Mouse (Mus musculus): ENCODE results near the gene Serinc1.

DNA sequence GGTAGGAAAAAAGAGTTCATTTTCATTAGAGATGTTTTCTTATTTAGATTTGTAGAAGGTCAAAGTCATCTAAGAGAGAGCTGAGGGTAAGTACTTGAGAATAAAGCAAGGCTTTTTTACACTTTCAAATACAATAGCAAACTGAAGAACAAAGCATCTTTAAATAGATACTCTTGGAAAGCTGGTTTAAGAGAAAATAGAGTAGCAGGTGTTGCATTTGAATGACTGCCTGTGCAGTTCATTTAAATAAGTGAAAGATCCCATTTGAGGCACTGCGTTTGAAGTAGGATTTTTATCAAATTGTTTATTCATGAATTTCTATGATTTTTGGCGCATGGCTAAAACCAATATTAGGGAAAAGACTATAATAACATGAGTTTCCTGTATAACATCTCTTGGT lies 44.4 kb upstream of the Serinc1 start:
- TF ChIP-seq CTCF (IDR thresholded peaks at IDR 0.05; ENCODE audit: low read depth) (no peak), EP300 (optimal IDR thresholded peaks at IDR 0.05) (no peak)
